Mouse (Mus musculus): Measurements from ENCODE around the gene Mical3.

Gene Mical3

DNA sequence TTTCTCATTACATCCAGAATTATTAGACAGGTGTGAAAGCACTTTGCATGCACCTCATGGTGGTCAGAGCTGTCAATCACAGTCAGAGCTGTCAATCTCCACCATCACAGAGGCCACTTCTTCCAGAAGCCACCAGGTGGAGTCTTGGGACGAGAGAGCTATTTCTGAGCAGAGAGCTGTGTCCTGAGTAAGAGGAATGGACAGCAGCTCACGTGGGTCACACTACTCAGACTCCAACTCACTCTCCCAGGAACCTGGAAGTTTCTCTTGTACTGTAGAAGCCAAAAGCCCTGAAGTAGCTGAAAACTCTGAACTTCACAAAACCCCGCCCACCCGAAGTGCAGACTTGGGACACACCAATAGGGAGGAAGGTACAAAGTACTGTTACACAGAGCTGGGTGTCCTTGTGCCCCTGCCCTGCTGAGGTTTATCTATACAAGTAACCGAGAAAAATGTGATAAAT, 227.3 kb downstream of the Mical3 start:
- DNase-seq (ENCODE audit: low spot score in 2 of 2), result peak in 1 of 2 experiments; percentile 34

DNA sequence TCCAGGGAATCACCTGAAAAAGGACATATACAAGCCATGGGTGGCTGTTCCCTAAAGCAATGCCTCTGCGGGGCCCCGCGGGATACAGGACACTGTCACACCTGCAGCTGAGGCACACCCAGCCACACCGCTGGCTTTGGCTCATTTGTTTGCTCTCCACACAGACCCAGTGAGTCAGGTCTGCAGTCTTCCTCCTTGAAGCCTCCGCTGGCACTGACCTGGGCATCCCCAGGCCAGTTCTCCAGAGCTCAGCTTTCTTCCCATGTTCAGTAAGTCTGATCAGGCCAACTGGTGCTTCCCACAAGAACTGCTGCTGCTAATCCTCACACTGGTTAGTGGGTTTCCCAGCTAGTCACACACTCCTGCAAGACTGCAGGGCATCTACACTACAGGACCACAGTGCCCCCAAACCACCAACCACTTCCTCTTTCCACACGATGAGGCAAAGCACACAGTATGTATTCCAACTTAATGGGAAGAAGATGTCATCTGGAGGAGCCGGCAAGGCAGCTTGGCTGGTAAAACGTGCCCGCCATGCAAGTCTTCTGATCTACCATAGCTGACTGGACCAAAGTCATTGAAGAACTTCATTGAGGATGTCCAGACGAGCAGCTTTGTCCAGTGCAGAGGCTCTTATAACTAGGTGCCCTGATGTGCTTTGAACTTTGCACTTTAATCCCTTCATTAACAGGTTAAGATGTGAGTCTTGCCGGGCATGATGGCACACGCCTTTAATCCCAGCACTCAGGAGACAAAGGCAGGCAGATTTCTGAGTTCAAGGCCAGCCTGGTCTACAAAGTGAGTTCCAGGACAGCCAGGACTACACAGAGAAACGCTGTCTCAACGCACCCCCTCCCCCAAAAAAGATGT, 228.8 kb downstream of the Mical3 start:
- DNase-seq (ENCODE audit: low spot score in 2 of 2), result peak; percentile 5 to 24

DNA sequence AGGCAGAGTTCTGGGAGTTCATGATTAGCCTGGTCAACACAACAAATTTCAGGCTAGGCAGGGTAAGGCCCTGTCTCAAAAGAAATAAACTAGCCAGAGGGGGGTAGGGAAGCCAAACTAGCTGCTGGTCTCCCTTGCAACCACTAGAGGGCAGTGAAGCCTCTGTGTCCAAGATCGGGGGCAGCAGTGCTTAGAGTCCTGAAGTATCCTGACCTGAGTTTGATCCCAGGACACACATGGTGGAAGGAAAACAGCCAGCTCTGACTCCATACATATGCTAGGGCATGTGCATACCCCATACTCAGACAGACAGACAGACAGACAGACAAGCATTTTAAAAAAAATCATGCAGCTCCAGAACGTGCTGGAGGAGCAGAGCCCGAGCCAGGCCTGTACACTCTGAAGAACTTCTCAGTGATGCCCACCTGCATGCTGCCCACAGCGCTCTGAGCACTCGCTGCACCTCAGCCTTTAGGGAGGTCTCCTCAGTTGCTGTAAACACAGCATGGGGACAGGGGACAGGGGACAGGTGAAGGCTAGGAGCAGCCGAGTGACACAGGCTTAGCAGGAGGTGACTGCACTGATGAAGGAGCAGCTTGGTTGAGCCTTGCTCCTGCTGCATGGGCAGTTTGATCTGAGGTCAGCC, 232.5 kb downstream of the Mical3 start:
- DNase-seq (ENCODE audit: low spot score in 2 of 2), result peak in 1 of 2 experiments; percentile 38

DNA sequence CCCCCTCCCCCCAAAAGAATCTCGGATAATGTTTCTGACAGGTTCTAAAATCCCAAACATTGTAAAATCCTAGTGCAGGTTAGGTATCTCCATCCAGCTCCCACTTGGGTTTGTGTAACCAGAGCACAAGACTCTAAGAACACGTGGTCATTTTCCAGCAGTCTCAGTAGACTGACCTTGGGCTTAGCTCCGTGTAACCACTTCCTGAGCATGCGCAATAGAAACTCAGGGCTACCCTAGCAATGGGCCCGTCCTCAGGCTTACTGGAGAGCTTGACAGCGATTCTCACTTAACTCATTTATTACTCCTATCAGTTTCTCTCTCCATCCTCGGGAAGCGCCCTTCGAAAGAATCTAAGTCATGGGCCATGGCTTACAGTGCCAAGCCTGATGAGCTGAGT, 236.3 kb downstream of the Mical3 start:
- no peak for DNase-seq (ENCODE audit: low spot score in 2 of 2)

DNA sequence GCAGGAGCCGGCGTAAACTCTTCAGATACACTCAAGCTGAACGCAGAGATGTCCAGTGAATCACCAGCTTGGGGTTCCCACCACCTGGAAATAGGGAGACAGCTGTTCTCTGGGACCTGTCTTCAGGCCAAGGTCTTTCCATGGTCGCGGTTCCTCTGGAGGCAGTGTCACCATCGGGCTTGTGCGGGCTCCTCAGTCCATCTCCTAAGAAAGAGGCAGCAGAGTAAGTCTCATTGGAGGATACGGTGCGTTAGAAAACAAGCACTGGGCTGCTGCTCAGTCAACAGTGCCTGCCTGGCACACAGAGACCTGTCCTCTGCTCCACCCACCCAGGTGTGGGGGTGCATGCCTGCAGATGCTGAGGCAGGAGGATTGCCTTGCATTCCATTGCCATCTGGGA, 236.7 kb downstream of the Mical3 start:
- no peak for DNase-seq (ENCODE audit: low spot score in 2 of 2)

DNA sequence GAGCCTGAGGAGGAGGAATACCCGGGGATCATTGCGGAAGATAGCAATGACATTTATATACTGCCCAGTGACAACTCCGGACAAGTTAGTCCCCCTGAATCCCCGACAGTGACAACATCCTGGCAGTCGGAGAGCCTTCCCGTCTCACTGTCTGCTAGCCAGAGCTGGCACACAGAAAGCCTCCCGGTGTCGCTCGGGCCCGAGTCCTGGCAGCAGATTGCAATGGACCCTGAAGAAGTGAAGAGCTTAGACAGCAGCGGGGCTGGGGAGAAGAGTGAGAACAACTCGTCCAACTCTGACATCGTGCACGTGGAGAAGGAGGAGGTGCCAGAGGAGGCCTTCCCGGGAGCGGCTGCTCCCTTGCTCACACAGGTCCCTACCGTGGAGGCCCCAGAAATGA, 244.1 kb downstream of the Mical3 start:
- no peak for DNase-seq (ENCODE audit: low spot score in 2 of 2)

DNA sequence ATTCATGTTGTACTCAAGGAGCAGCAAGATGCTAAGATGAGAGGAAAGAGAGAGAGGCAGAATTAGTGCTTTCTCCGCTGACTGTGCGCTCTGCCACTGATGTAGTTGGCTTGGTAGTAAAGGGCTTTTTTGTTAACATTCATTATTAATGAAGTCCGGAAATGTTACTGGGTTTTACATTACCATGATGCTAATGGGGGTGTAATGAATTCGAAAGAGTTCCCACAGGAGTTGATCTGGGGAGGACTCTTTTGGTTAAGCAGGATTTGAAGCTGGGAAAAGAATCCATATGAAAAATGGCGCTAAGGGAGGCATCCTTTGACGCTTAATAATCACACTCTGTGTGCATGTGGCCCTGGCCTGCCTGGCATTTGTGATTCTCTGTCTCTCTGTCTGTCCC, 246.4 kb downstream of the Mical3 start:
- DNase-seq (ENCODE audit: low spot score in 2 of 2), result no peak

Data from natural killer cell, adult 2 months (primary cell).